Mouse (Mus musculus) adrenal gland, postnatal 14 days (tissue): ENCODE measurements around the gene Lrrc38. TPM values are rescaled to one million over a fixed set of nuclear protein-coding genes. Genes with fewer than 3 reads are reported as not detected.
"Not testable (repeated sequence)": the region's sequence is repeated elsewhere in the genome, so short reads cannot be mapped to it uniquely, and the experiment has no call there.

Experiments
- DNase-seq: peaks from one replicate; pipeline ENCODE4 v3.0.0; 2021; ENCODE audit warnings: mixed read lengths
- long read RNA-seq, 2 experiments: library from polyadenylated mRNA; stranded (forward); transcript quantifications; one replicate each; pipeline ENCODE4 v2.0.0; 2021
- total RNA-seq: library from RNA; stranded (reverse); gene quantifications from 2 replicates; pipeline ENCODE4 v1.2.3, GENCODE M21; 2021

Gene Lrrc38
- total RNA-seq, result not detected in 2 replicates
- long read RNA-seq, experiment 1, result 0 reads
- long read RNA-seq, experiment 2, result 0 reads

DNA sequence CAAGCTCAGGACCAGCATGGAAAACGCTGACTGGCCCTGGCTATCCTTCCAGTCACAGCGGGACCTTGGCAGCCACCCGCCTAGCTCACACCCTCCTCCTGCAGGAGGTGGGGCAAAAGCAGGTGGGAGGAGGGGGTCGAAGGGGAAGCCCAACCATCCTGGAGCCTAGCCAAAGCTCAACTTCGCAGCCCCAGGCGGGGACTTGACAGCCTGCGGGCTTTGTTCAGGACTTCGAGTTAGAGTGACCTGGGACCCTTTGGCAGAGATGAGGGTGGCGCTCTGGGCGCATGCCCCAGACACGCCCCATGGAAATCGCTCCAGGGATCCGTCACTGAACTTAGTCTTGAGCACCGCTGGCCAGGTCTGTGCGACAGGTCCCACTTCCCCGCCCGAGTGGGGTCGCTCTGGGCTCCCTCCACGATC lies at the start of gene Lrrc38:
Gene Lrrc38 (plus strand): TSS at position 274 of the 423 bp plus-strand sequence.
- peak; percentile 27 for DNase-seq

DNA sequence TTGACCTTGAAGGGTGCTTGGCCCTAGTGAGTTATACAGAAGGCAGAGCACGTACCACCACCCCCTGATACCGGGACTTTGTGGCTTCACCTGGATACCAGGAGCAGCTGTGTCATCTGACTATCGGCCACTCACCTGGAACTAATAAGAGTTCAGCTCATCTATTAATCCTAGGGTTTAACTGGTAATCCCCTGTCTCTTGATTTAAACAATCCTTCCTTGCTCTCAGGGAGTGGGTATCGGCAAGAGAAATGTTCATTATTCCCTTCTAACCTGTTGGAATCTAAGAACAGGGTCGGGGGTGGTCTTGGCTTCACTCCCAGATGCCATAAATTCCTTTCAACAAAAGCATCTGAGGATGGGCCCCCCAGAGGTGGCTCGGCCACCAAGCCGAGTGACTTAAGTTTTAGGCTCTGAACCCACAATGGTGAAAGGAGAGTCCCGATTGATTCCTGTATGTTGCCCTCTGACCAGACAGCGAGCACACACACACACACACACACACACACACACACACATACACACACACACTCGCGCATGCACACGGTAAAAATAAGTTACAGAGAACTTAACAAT lies 49.4 kb upstream of the Lrrc38 start:
- DNase-seq, result no peak

DNA sequence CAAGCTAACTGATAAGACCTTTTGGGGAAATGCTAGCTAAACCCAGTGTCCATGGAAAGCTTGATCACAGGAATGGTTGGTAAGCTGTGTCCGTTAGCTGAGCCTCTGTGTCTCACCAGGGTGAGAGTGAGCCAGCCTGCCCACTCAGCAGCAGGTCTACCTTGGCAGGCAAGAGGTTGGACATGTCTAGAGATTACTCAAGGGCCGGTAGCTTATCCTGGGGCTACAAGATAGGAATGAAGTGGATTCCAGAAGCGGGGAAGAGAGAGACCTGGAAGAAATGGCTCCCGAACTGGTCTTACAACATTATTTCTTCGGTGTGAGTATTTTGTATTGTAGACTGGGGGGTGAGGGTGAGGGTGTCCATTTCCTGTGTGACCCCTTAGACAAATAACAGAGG lies 48.5 kb upstream of the Lrrc38 start:
- DNase-seq, result no peak

DNA sequence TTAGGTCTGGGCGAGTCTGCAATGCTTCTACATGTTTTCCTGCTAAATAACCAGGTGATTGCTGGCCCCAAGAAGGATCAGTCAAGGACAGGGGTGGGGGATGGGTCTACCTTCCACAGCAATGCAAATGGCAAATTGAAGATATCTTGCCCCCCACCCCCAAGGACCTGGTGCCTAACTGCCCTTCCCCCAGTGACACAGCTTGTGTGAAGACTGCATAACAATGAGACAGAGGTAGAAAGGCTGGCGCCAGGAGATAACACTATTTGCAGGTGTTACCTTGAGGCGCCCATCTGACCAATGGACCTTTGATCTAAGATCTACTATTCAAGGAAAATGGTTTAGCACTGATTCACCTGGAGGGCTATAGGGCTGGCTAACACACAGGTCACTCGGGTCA lies 47.7 kb upstream of the Lrrc38 start:
- no peak for DNase-seq

DNA sequence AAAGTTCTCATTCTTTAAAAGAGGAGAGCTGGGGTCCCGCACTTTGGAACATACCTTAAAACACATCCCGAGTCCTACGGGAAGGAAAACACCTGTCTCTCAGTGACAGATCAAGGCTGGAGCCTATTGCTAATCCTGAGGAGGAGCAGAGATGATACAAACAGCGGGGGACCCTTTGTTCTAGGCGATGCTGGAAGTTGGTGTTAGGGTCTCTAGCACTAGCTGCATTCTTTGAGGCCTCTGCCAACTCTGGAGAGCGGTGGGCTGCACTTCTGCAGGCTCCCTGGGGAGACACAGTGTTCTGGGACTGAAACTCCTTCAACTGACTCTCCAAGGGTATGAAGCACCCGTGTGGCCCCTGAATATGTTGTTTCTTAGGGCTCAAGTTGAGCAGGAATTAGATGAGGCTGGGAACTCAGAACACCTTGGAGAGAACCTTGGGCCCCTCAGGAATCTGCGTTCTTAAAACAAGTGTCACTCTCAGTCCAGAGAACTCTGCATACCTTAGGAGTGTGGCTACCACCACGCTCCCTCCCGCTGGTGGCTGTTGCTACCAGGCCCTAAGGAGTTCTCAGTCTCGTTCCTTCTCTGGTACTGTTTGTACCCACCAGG lies 47.2 kb upstream of the Lrrc38 start:
- no peak for DNase-seq

GRCm38 (mm10) chr4:143305031-143305430 lies 44.5 kb upstream of the Lrrc38 start:
- DNase-seq, result no peak

DNA sequence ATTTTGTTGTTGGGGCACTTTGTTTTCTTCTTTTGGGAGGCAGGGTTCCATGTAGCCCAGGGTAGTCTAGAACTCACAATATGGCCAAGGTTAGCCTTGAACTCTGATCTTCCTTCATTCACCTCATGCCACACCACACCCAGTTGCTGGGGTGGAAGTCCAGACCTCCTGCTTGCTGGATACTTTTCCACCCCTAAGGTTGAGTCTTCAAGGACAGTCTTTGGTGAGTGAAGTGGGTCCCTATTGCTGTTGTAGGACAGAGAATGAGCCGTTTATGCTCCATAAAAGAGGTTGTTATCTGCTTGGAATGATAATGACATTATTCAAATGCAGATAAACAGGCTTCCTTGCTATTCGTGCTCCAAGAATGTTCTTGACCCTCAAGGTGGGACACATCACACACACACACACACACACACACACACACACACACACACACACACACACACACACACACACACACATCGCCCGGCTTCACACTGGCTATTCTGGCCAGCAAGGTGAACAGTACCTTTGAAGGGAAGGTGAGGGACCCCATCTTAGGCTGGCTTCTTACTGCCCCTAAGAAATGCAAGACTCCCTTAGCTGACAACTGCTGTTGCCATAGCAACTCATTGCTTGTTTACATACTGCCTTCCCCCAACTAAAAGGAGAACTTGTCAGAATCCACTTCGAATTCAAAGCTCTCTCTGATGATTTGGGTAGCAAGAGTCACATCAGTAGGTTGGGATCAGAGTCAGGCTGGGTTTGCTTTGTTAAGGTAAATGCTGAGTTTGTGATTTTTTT lies 43.4 kb upstream of the Lrrc38 start:
- DNase-seq, result no peak

DNA sequence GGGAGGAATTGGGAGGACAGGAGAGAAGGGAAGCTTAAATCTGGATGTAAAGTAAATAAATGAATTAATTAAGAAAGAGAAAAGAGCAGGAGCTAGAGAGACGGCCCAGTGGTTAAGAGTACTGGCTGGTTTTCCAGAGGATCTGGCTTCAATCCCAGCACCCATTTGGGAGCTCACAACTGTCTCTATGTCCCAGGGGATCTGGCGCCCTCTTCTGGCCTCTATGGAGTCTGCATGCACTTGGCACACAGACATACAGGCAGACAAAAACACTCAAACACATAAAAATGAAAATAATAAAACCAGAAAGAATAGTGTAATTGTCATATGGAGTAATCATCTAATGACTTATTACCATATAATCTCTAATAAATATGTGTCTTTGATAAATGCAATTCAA lies 38.2 kb upstream of the Lrrc38 start:
- peak; percentile 58 for DNase-seq

- no peak for DNase-seq
These were observed 36.3 kb upstream of the Lrrc38 start for GRCm38 (mm10) chr4:143313299-143313698.

DNA sequence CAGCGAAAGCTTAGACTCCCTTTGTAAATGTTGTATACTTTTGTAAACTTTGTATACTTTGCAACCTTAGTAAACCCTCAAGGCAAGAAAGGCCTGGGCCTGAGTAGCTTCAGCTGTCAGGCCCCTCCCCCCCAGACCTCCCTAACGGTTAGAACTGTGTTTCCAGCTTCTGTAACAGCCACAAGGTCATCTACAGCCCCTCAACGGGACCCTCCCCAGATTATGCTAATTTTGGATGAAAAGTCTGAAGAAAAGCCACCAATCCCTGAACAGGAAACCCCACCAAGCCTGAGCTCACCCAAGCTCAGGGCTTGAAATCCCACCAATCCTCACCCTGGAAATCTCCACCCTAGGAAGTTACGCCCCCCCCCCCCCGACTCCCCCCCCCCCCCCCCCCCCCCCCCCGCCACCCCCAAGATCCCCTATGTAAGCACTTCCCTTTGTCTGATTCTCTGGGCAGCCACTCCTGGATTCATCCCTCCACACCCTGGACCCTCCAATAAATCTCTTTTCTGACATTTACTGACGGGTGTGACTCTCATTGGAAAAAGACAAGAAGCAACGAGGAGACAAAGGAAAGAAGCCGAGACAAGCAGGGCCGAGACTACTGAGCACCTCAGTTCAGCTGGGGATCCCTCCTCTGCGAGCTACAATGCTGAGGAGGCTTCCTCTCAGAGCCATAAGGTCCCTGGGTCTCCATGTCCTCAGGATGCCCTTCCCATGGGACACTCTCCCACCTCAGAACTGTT lies 25.2 kb upstream of the Lrrc38 start:
- no peak for DNase-seq

- DNase-seq, result no peak
These were observed 24.5 kb upstream of the Lrrc38 start for GRCm38 (mm10) chr4:143324925-143325624.

DNA sequence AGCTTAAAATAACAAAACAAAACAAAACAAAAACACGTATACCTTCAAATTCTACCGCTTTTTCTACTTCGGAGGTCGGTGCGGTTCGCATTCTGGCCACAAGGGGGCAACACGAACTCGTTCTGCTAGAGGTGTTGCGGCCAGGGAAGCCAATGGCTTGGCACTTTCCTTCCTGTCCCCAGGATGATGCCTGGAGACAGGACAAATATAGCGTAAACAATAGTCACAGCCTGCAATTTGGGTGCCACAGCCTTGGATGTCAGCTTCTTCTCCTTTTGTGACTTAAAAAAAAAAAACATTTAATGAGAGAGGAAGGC lies 24.0 kb upstream of the Lrrc38 start:
- peak; percentile 88 for DNase-seq

DNA sequence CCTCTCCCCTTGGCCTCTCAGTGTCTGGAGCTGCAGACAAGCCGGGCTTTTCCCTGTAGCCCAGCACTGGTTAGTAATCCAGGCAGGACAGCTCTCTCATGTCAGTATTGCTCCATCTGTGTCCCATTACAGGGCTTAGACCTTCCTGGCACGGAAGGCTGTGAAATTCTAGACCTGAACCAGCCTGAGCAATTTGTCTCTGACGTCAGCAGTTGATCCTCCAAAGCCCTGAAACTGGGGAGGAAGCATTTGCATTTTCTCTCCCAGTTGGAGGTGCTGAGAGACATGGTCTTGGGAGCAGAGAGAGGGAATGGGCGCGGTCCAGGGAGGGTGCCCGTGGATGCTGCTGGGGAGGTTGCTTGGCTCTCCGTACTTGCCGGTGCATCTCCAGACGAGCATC lies 19.0 kb upstream of the Lrrc38 start:
- no peak for DNase-seq

DNA sequence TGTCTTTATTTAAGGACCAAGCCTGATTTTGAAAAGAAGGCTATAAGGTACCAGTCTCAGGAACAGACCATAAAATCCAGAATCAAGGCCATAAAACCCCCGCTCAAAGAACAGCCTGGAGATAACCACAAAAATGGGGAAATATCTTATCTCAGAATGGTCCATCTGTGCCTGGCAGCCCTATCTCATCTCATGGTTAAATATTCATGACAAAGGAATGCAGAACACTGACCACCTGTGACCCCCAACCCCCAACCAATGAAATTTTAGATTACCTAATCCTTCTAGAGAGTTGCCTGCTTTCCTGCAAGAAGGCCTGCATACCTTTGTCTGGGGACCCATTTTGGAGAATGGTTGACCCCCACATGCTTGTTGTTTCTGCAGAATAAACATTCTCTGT lies 17.8 kb upstream of the Lrrc38 start:
- DNase-seq, result no peak

GRCm38 (mm10) chr4:143334145-143334544 lies 15.4 kb upstream of the Lrrc38 start:
- DNase-seq, result no peak

GRCm38 (mm10) chr4:143334995-143335394 lies 14.6 kb upstream of the Lrrc38 start:
- DNase-seq, result no peak

GRCm38 (mm10) chr4:143336096-143336495 lies 13.5 kb upstream of the Lrrc38 start:
- DNase-seq, result no peak

DNA sequence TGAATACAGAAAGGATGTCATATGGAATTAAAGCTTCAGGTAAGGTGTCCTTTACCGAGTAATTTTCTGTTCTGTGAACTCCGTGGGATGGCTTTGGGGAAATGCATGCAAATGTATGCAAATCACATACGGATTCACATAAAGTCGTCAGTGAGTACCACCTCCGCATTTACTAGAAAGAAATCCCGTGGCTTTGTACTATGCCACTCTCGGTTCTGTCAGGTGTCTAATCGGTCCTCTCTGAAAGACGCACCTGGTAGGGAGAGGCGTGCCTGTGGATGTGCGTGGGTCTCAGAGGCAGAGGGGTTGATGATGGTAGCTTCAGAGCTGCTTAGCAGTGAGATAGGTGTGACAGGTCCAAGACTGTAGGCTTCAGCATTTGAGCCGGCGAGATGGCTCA lies 9.7 kb upstream of the Lrrc38 start:
- DNase-seq, result no peak

DNA sequence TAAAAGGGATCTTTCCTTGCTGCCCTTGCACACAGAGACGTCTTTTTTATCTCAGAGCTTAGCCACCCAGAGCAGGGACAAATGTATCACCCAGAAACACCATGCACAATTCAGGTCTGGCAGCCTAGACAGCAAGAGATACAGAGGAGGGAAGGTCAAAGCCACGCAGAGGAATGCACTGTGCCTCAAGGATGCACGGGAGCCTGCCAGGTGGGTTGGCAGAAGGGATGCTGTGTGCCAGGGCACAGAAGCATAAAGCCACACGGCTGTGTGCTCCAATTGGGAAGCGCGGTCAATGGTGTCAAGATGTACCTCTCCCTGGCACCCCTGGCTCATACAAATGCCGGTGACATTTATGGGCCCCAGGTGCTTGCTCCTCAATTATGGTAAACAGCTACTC lies 8.1 kb upstream of the Lrrc38 start:
- no peak for DNase-seq

DNA sequence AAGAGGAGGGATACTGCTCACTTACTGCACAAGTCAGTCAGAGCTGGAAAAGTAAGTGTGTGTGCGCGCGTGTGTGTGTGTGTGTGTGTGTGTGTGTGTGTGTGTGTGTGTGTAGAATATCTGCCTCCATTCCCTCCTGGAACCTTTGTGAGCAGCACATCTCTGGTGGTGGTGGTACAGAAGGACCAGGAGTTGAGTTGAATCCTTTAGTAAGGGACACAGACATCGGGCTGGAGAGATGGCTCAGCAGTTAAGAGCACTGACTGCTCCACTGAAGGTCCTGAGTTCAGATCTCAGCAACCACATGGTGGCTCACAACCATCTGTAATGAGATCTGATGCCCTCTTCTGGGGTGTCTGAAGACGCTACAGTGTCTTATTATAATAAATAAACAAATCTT lies 4.1 kb upstream of the Lrrc38 start:
- not testable (repeated sequence) for DNase-seq

GRCm38 (mm10) chr4:143348678-143349077 lies 879 bp upstream of the Lrrc38 start:
- DNase-seq, result no peak
